Mouse (Mus musculus) forebrain, embryonic 15.5 days (tissue): ENCODE results near the gene Lrmda. TPM values are rescaled to one million over a fixed set of nuclear protein-coding genes. Genes with fewer than 3 reads are reported as not detected.

Experiments used
- ATAC-seq: fragments of 200-750 bp; cut with Nextera tagmentation; replicated peaks from 2 replicates; pipeline ENCODE4 v1.8.0; 2017; ENCODE audit warnings: mild to moderate bottlenecking, moderate TSS enrichment, moderate library complexity
- H3K27ac ChIP-seq: fragments of 300-500 bp; sonication (generic); replicated peaks from 2 replicates; pipeline ENCODE4 v1.5.1; 2015; ENCODE audit warnings: mild to moderate bottlenecking, inconsistent platforms
- H3K27me3 ChIP-seq: fragments of 300-500 bp; sonication (generic); 2 replicates; pipeline ENCODE4 v1.6.1; 2015; ENCODE audit warnings: inconsistent platforms
- H3K36me3 ChIP-seq: fragments of 300-500 bp; sonication (generic); 2 replicates; pipeline ENCODE4 v1.6.1; 2015; ENCODE audit warnings: mild to moderate bottlenecking, inconsistent platforms
- H3K4me1 ChIP-seq: fragments of 300-500 bp; sonication (generic); 2 replicates; pipeline ENCODE4 v1.6.1; 2015; ENCODE audit warnings: inconsistent platforms
- H3K4me2 ChIP-seq: fragments of 300-500 bp; sonication (generic); replicated peaks from 2 replicates; pipeline ENCODE4 v1.6.1; 2015; ENCODE audit warnings: mild to moderate bottlenecking, inconsistent platforms
- H3K4me3 ChIP-seq: fragments of 300-500 bp; sonication (generic); 2 replicates; pipeline ENCODE4 v1.5.1; 2015; ENCODE audit warnings: mild to moderate bottlenecking, inconsistent platforms
- H3K9ac ChIP-seq: fragments of 300-500 bp; sonication (generic); replicated peaks from 2 replicates; pipeline ENCODE4 v1.6.1; 2015; ENCODE audit warnings: mild to moderate bottlenecking, inconsistent platforms
- H3K9me3 ChIP-seq: fragments of 300-500 bp; sonication (generic); 2 replicates; pipeline ENCODE4 v1.6.1; 2016; ENCODE audit warnings: inconsistent platforms
- WGBS: fragments of 180-500 bp; shearing (Covaris S2); methylation state at CpG from one replicate; pipeline ENCODE4 v1.1.7; 2015; ENCODE audit warnings: mixed read lengths; 5-methylcytosine and 5-hydroxymethylcytosine counted together
- polyA plus RNA-seq: library from polyadenylated mRNA; unstranded; fragments of >200 nt; fragmentation: Nextera tagmentation; extraction: Ambion mirVana; gene quantifications from 2 replicates; pipeline ENCODE4 v1.2.1, GENCODE M21; 2015

Lrmda gene
- polyA plus RNA-seq, 1 experiment from 2014 or later, result 0.15 TPM

- Histone ChIP-seq H3K9ac (no peak overlapping the region), H3K4me1 (0 out of 2 replicates have a peak, but pooled peaks cover 5% of the 10 kb centered on the region), H3K9me3 (no peaks in the 10 kb centered on the region), H3K36me3 (no peaks in the 10 kb centered on the region), H3K27ac (no peak overlapping the region), H3K4me2 (no peak overlapping the region), H3K27me3 (no peaks in the 10 kb centered on the region), H3K4me3 (no peak overlapping the region)
- no peak for ATAC-seq
- WGBS, result 80% methylated on average over 8 of the region's 8 CpGs
Measured at GRCm38 (mm10) chr14:22371136-22371535, 351.6 kb downstream of the Lrmda start.

GRCm38 (mm10) chr14:22372666-22373360, 353.3 kb downstream of the Lrmda start:
- Histone ChIP-seq H3K27ac (no peak overlapping the region), H3K27me3 (no peaks in the 10 kb centered on the region), H3K36me3 (no peaks in the 10 kb centered on the region), H3K4me2 (no peak overlapping the region), H3K9ac (no peak overlapping the region), H3K4me1 (0 out of 2 replicates have a peak, but pooled peaks cover 5% of the 10 kb centered on the region), H3K9me3 (no peaks in the 10 kb centered on the region), H3K4me3 (no peak overlapping the region)
- WGBS, result 83% methylated on average over 9 of the region's 9 CpGs
- no peak for ATAC-seq

- H3K9me3 ChIP-seq, result no peaks in the 10 kb centered on the region
- ATAC-seq, result no peak
- 0 out of 2 replicates have a peak, but pooled peaks cover 5% of the 10 kb centered on the region for H3K4me1 ChIP-seq
- WGBS, result 62% methylated on average over 3 of the region's 3 CpGs
- H3K9ac ChIP-seq, result no peak overlapping the region
- H3K36me3 ChIP-seq, result no peaks in the 10 kb centered on the region
- H3K4me3 ChIP-seq, result no peak overlapping the region
- no peak overlapping the region for H3K27ac ChIP-seq
- no peaks in the 10 kb centered on the region for H3K27me3 ChIP-seq
- H3K4me2 ChIP-seq, result no peak overlapping the region
Measured at GRCm38 (mm10) chr14:22373361-22373745, 353.8 kb downstream of the Lrmda start.

GRCm38 (mm10) chr14:22377148-22377547, 357.6 kb downstream of the Lrmda start:
- H3K4me3 ChIP-seq, result no peak overlapping the region

GRCm38 (mm10) chr14:22382101-22382500, 362.6 kb downstream of the Lrmda start:
- no peaks in the 10 kb centered on the region for H3K4me1 ChIP-seq
- ATAC-seq, result no peak
- no peak overlapping the region for H3K4me2 ChIP-seq
- H3K27me3 ChIP-seq, result no peaks in the 10 kb centered on the region
- no peaks in the 10 kb centered on the region for H3K9me3 ChIP-seq
- 82% methylated on average over 4 of the region's 4 CpGs for WGBS
- H3K4me3 ChIP-seq, result no peak overlapping the region
- H3K9ac ChIP-seq, result no peak overlapping the region
- no peak overlapping the region for H3K27ac ChIP-seq
- H3K36me3 ChIP-seq, result no peaks in the 10 kb centered on the region

More at GRCm38 (mm10) chr14:22377148-22377547, 357.6 kb downstream of the Lrmda start:
- H3K4me1 ChIP-seq, result 0 out of 2 replicates have a peak, but pooled peaks cover 5% of the 10 kb centered on the region
- no peak overlapping the region for H3K4me2 ChIP-seq
- H3K27ac ChIP-seq, result no peak overlapping the region
- no peaks in the 10 kb centered on the region for H3K36me3 ChIP-seq
- H3K9ac ChIP-seq, result no peak overlapping the region
- ATAC-seq, result no peak
- H3K9me3 ChIP-seq, result no peaks in the 10 kb centered on the region
- no peaks in the 10 kb centered on the region for H3K27me3 ChIP-seq
- WGBS, result 85% methylated on average over 1 of the region's 1 CpGs

- WGBS, result 79% methylated on average over 10 of the region's 10 CpGs
- Histone ChIP-seq H3K4me3 (no peak overlapping the region), H3K4me2 (no peak overlapping the region), H3K9ac (no peak overlapping the region), H3K4me1 (no peaks in the 10 kb centered on the region), H3K36me3 (no peaks in the 10 kb centered on the region), H3K27me3 (no peaks in the 10 kb centered on the region), H3K27ac (no peak overlapping the region), H3K9me3 (no peaks in the 10 kb centered on the region)
- no peak for ATAC-seq
Measured at GRCm38 (mm10) chr14:22393616-22394015, 374.1 kb downstream of the Lrmda start.

- WGBS, result 36% methylated on average over 4 of the region's 4 CpGs
- no peak overlapping the region for H3K4me3 ChIP-seq
- H3K27me3 ChIP-seq, result no peaks in the 10 kb centered on the region
- no peak overlapping the region for H3K9ac ChIP-seq
- no peak for ATAC-seq
- H3K9me3 ChIP-seq, result no peaks in the 10 kb centered on the region
- H3K36me3 ChIP-seq, result no peaks in the 10 kb centered on the region
- no peaks in the 10 kb centered on the region for H3K4me1 ChIP-seq
- H3K4me2 ChIP-seq, result no peak overlapping the region
- no peak overlapping the region for H3K27ac ChIP-seq
Measured at GRCm38 (mm10) chr14:22402411-22402810, 382.9 kb downstream of the Lrmda start.

- H3K4me2 ChIP-seq, result no peak overlapping the region
- WGBS, result 86% methylated on average over 5 of the region's 5 CpGs
- no peak overlapping the region for H3K9ac ChIP-seq
- no peak overlapping the region for H3K27ac ChIP-seq
- H3K36me3 ChIP-seq, result no peaks in the 10 kb centered on the region
- no peaks in the 10 kb centered on the region for H3K9me3 ChIP-seq
- H3K4me3 ChIP-seq, result no peak overlapping the region
- H3K27me3 ChIP-seq, result no peaks in the 10 kb centered on the region
- H3K4me1 ChIP-seq, result no peaks in the 10 kb centered on the region
- ATAC-seq, result no peak
Measured at GRCm38 (mm10) chr14:22406623-22407022, 387.1 kb downstream of the Lrmda start.

GRCm38 (mm10) chr14:22410826-22411225, 391.3 kb downstream of the Lrmda start:
- H3K36me3 ChIP-seq, result no peaks in the 10 kb centered on the region
- H3K27ac ChIP-seq, result no peak overlapping the region
- no peaks in the 10 kb centered on the region for H3K9me3 ChIP-seq
- H3K4me1 ChIP-seq, result no peaks in the 10 kb centered on the region
- no peak overlapping the region for H3K9ac ChIP-seq
- no peaks in the 10 kb centered on the region for H3K27me3 ChIP-seq
- H3K4me3 ChIP-seq, result no peak overlapping the region
- 85% methylated on average over 1 of the region's 1 CpGs for WGBS
- no peak for ATAC-seq
- no peak overlapping the region for H3K4me2 ChIP-seq

- Histone ChIP-seq H3K27ac (no peak overlapping the region), H3K4me1 (peaks cover 3% of the 10 kb centered on the region; the same call in 1 of the 2 replicates), H3K9me3 (no peaks in the 10 kb centered on the region), H3K4me3 (no peak overlapping the region), H3K4me2 (no peak overlapping the region), H3K9ac (no peak overlapping the region), H3K27me3 (0 out of 2 replicates have a peak, but pooled peaks cover 3% of the 10 kb centered on the region), H3K36me3 (no peaks in the 10 kb centered on the region)
- 68% methylated on average over 7 of the region's 7 CpGs for WGBS
- no peak for ATAC-seq
Measured at GRCm38 (mm10) chr14:22413220-22413619, 393.7 kb downstream of the Lrmda start.

GRCm38 (mm10) chr14:22417706-22418105, 398.2 kb downstream of the Lrmda start:
- whole genome bisulfite sequencing, result 83% methylated on average over 3 of the region's 3 CpGs
- H3K27me3 ChIP-seq, result peaks cover 6% of the 10 kb centered on the region; the same call in 1 of the 2 replicates
- H3K9ac ChIP-seq, result no peak overlapping the region

GRCm38 (mm10) chr14:22421668-22422067, 402.2 kb downstream of the Lrmda start:
- 84% methylated on average over 4 of the region's 4 CpGs for WGBS
- no peak overlapping the region for H3K9ac ChIP-seq
- H3K27me3 ChIP-seq, result peaks cover 9% of the 10 kb centered on the region; the same call in 1 of the 2 replicates
- H3K4me1 ChIP-seq, result peaks cover 9% of the 10 kb centered on the region
- no peak overlapping the region for H3K4me3 ChIP-seq
- no peaks in the 10 kb centered on the region for H3K9me3 ChIP-seq
- no peaks in the 10 kb centered on the region for H3K36me3 ChIP-seq
- no peak for ATAC-seq
- no peak overlapping the region for H3K4me2 ChIP-seq
- H3K27ac ChIP-seq, result no peak overlapping the region

More at GRCm38 (mm10) chr14:22417706-22418105, 398.2 kb downstream of the Lrmda start:
- no peak overlapping the region for H3K4me3 ChIP-seq
- ATAC-seq, result no peak
- H3K27ac ChIP-seq, result no peak overlapping the region
- peaks cover 3% of the 10 kb centered on the region; the same call in 1 of the 2 replicates for H3K4me1 ChIP-seq
- no peak overlapping the region for H3K4me2 ChIP-seq
- H3K36me3 ChIP-seq, result no peaks in the 10 kb centered on the region
- no peaks in the 10 kb centered on the region for H3K9me3 ChIP-seq
